Mouse (Mus musculus): Measurements from ENCODE around the gene Vps13c. TPM values are rescaled to one million over a fixed set of nuclear protein-coding genes. Genes with fewer than 3 reads are reported as not detected.

The Vps13c gene
- 9.5 and 9.9 TPM in 2 replicates for polyA plus RNA-seq (2015; fragmentation: Nextera tagmentation; extraction: Ambion mirVana)

GRCm38 (mm10) chr9:67839981-67840859 is at the start of gene Vps13c:
Gene Vps13c (plus strand): TSS chr9:67840396.

GRCm38 (mm10) chr9:67832046-67832605 is 8.1 kb upstream of the Vps13c start, which contains the start of gene C2cd4a:
Gene C2cd4a (minus strand): TSS chr9:67832330.

Other genes with a start within 250 kb of the Vps13c start
- gene C2cd4b, start 81.0 kb upstream of the Vps13c start, polyA plus RNA-seq (2015; fragmentation: Nextera tagmentation; extraction: Ambion mirVana): 2.7 and 4.1 TPM in 2 replicates
- gene C2cd4a, start 8.1 kb upstream of the Vps13c start, polyA plus RNA-seq (2015; fragmentation: Nextera tagmentation; extraction: Ambion mirVana): 1.1 and 1.3 TPM in 2 replicates